Mouse (Mus musculus) right cerebral cortex, postnatal 10 days (tissue): Measurements from ENCODE around the gene Eva1b.
"Not testable (repeated sequence)": the region's sequence is repeated elsewhere in the genome, so short reads cannot be mapped to it uniquely, and the experiment has no call there.

ENCODE experiments used
- DNase-seq, 2 experiments: peaks; one replicate each; pipeline ENCODE4 v3.0.0; 2021; ENCODE audit warnings: low spot score in 2 of 2

The Eva1b gene

GRCm38 (mm10) chr4:126155869-126156268 is 8.3 kb downstream of the Eva1b start:
- DNase-seq, result no peak

GRCm38 (mm10) chr4:126156617-126157016 is 9.1 kb downstream of the Eva1b start:
- DNase-seq, result no peak

- no peak for DNase-seq
Measured at GRCm38 (mm10) chr4:126157562-126157961, 10.0 kb downstream of the Eva1b start.

- DNase-seq, result peak; percentile 73 to 75
Measured at GRCm38 (mm10) chr4:126159455-126159854, 11.9 kb downstream of the Eva1b start.

- no peak for DNase-seq
Measured at GRCm38 (mm10) chr4:126160981-126161380, 13.4 kb downstream of the Eva1b start.

GRCm38 (mm10) chr4:126161456-126161855 is 13.9 kb downstream of the Eva1b start:
- DNase-seq, result no peak

GRCm38 (mm10) chr4:126161986-126162385 is 14.4 kb downstream of the Eva1b start:
- DNase-seq, result no peak

GRCm38 (mm10) chr4:126162544-126163066 is 15.1 kb downstream of the Eva1b start:
- DNase-seq, result peak; percentile 91 to 93

- no peak for DNase-seq
Measured at GRCm38 (mm10) chr4:126163067-126163659, 15.6 kb downstream of the Eva1b start, which contains the start of gene Sh3d21. Gene Sh3d21 (minus strand): TSS chr4:126163491.

GRCm38 (mm10) chr4:126163685-126164084 is 16.1 kb downstream of the Eva1b start:
- no peak for DNase-seq

GRCm38 (mm10) chr4:126165092-126165491 is 17.5 kb downstream of the Eva1b start:
- not testable (repeated sequence) for DNase-seq

- no peak for DNase-seq
Measured at GRCm38 (mm10) chr4:126166084-126166483, 18.5 kb downstream of the Eva1b start.

- no peak for DNase-seq
Measured at GRCm38 (mm10) chr4:126168851-126169250, 21.3 kb downstream of the Eva1b start.

- DNase-seq, result not testable (repeated sequence)
Measured at GRCm38 (mm10) chr4:126170737-126171136, 23.2 kb downstream of the Eva1b start.

- DNase-seq, result no peak
Measured at GRCm38 (mm10) chr4:126173800-126174199, 26.3 kb downstream of the Eva1b start.

- DNase-seq, result not testable (repeated sequence)
Measured at GRCm38 (mm10) chr4:126175980-126176379, 28.4 kb downstream of the Eva1b start.

GRCm38 (mm10) chr4:126181170-126181957 is 33.8 kb downstream of the Eva1b start:
- DNase-seq, result peak; percentile 59 to 64

GRCm38 (mm10) chr4:126183034-126183433 is 35.5 kb downstream of the Eva1b start:
- DNase-seq, result no peak

- DNase-seq, result no peak
Measured at GRCm38 (mm10) chr4:126187096-126187495, 39.6 kb downstream of the Eva1b start.

GRCm38 (mm10) chr4:126190636-126191035 is 43.1 kb downstream of the Eva1b start:
- DNase-seq, result no peak

- no peak for DNase-seq
Measured at GRCm38 (mm10) chr4:126194216-126194615, 46.7 kb downstream of the Eva1b start.

- DNase-seq, result no peak
Measured at GRCm38 (mm10) chr4:126194916-126195315, 47.4 kb downstream of the Eva1b start.

- no peak for DNase-seq
Measured at GRCm38 (mm10) chr4:126197485-126197884, 49.9 kb downstream of the Eva1b start.
